Mouse (Mus musculus): ENCODE measurements around the gene Padi4. TPM values are rescaled to one million over a fixed set of nuclear protein-coding genes. Genes with fewer than 3 reads are reported as not detected.
A peak's percentile ranks its signal among the peaks of the same experiment; 100 is the strongest.

Padi4 gene
- polyA plus RNA-seq, 1 experiment from 2014 or later, result 2.2 TPM

DNA sequence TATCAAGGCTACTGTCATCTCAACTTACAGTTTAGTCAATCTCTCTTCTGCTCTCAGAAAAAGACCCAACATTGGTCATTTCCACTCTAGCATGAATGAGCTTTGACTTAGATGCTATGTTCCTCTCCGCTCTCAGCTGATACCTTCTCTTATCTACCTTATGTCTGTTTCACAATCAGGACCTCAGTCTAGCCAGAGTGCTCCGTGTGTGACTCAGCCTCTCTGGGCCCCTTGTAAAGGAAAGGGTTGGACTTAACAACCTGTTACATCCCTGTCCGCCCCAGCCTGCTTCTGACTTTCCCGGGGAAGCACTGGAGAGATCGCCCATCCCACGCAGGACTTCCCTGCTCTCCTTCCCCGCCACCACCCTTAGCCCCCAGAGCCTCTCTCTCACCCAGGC, 18.5 kb upstream of the Padi4 start:
- Histone ChIP-seq H3K4me1 (replicated peaks; ENCODE audit: control insufficient read depth, insufficient read depth, low read length) (no peaks in the 10 kb centered on the region), H3K9me3 (ENCODE audit: control insufficient read depth, low read length) (no peaks in the 10 kb centered on the region), H3K4me2 (ENCODE audit: low read length) (no peak overlapping the region), H3K4me3 (ENCODE audit: low read depth, low read length) (no peak overlapping the region), H3K27me3 (replicated peaks; ENCODE audit: control insufficient read depth, insufficient read depth, low read length) (no peaks in the 10 kb centered on the region), H3K36me3 (ENCODE audit: control insufficient read depth, insufficient read depth, low read length) (no peaks in the 10 kb centered on the region), H3K9ac (ENCODE audit: low read length) (no peak overlapping the region), H3K27ac (ENCODE audit: low read depth) (no peak overlapping the region)
- DNase-seq (ENCODE audit: low spot score) (no peak), ATAC-seq (replicated peaks; ENCODE audit: low FRiP score, low TSS enrichment, low read depth) (no peak)
- WGBS, result 78% methylated on average over 7 of the region's 7 CpGs

DNA sequence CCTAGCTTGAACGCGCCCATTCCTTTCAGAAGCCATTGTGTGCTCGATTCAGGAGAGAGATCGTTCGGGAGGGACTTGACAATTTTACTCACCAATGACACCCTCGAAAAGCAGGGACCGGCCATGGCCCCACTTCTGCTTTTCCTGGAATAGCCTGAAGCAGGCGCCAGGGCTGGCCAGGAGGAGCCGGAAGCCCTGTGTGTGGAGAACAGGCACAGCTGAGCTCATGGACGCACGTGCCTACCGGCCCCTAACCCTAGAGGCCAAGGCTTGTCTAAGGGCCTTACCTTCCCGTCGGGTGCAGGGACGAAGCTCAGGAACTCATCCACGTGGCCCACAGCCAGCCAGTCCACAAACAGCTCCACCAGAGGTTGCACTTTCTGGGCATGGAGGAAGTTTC, 17.0 kb upstream of the Padi4 start:
- Histone ChIP-seq H3K27ac (ENCODE audit: low read depth) (no peak overlapping the region), H3K9ac (ENCODE audit: low read length) (no peak overlapping the region), H3K27me3 (replicated peaks; ENCODE audit: control insufficient read depth, insufficient read depth, low read length) (no peaks in the 10 kb centered on the region), H3K9me3 (ENCODE audit: control insufficient read depth, low read length) (no peaks in the 10 kb centered on the region), H3K4me1 (replicated peaks; ENCODE audit: control insufficient read depth, insufficient read depth, low read length) (no peaks in the 10 kb centered on the region), H3K4me3 (ENCODE audit: low read depth, low read length) (no peak overlapping the region), H3K4me2 (ENCODE audit: low read length) (no peak overlapping the region), H3K36me3 (ENCODE audit: control insufficient read depth, insufficient read depth, low read length) (no peaks in the 10 kb centered on the region)
- DNase-seq (ENCODE audit: low spot score), result no peak
- 79% methylated on average over 16 of the region's 16 CpGs for WGBS
- no peak for ATAC-seq (replicated peaks; ENCODE audit: low FRiP score, low TSS enrichment, low read depth)

DNA sequence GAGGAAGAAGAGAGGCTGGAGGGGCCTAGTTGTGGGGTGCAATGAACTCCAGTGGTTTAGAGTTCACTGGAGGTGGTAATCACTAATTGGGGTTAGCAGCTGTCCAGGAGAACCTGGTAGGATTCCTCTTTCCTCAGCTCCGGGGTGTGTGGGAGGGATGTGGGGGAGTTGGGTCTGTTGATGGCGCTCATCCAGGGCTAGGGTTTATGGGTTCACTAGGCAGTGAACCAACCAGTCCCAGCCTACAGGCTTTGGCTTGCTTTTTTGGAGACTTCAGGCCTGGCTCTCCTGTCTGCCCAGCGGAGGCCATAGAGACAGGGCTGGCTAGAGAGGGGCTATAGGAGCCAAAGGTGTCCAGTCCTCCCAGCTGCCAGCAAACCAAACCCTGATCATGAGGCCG, 15.9 kb upstream of the Padi4 start:
- H3K9ac ChIP-seq (ENCODE audit: low read length), result no peak overlapping the region
- H3K36me3 ChIP-seq (ENCODE audit: control insufficient read depth, insufficient read depth, low read length), result no peaks in the 10 kb centered on the region
- H3K4me2 ChIP-seq (ENCODE audit: low read length), result no peak overlapping the region
- H3K27ac ChIP-seq (ENCODE audit: low read depth), result no peak overlapping the region
- ATAC-seq (replicated peaks; ENCODE audit: low FRiP score, low TSS enrichment, low read depth), result no peak
- no peaks in the 10 kb centered on the region for H3K9me3 ChIP-seq (ENCODE audit: control insufficient read depth, low read length)
- no peak for DNase-seq (ENCODE audit: low spot score)
- no peaks in the 10 kb centered on the region for H3K27me3 ChIP-seq (replicated peaks; ENCODE audit: control insufficient read depth, insufficient read depth, low read length)
- H3K4me1 ChIP-seq (replicated peaks; ENCODE audit: control insufficient read depth, insufficient read depth, low read length), result no peaks in the 10 kb centered on the region
- 84% methylated on average over 4 of the region's 4 CpGs for WGBS
- no peak overlapping the region for H3K4me3 ChIP-seq (ENCODE audit: low read depth, low read length)

DNA sequence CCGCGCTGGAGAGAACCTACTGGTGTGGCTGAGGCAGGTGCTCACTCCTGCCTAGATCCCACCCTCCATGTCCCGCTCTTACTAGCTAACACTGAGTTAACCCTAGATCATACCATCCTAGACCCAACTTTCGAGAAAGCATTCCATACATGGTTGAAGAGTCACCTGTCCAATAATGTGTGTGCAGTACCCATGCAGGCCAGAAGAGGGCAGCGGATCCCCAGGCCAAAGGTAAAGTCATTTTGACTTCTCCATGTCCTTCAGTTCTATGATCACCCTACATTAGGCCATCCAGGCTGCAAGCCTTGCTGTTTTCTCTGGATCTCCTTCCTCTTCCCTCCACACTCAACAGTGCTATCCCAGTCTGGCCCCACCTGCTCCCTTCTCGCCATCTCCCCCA, 14.9 kb upstream of the Padi4 start:
- ATAC-seq (replicated peaks; ENCODE audit: low FRiP score, low TSS enrichment, low read depth), result 0 out of 2 replicates have a peak, but pooled peaks have one; percentile 14
- 44% methylated on average over 6 of the region's 6 CpGs for WGBS

DNA sequence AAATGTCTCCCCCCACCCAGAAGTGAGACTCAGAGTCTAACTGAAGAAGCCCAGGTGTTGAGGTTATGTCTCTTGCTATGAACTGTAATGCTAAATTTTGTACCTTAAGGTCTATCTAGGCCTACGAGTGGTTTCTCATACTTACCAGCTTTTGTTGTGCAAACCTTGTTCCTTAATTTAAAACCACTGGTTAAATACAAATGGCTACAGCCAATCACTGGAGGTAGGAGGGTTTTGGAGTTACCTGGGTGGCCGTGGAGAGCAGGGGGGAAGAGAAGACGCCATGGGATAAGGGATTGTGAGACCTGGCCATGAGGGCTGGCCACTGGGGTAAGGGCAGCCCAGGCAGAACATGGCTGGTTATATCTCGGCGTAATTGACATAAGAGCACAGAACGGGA, 14.2 kb upstream of the Padi4 start:
- H3K9ac ChIP-seq (ENCODE audit: low read length), result no peak overlapping the region
- H3K4me1 ChIP-seq (replicated peaks; ENCODE audit: control insufficient read depth, insufficient read depth, low read length), result no peaks in the 10 kb centered on the region
- no peak for ATAC-seq (replicated peaks; ENCODE audit: low FRiP score, low TSS enrichment, low read depth)
- WGBS, result 82% methylated on average over 6 of the region's 6 CpGs
- DNase-seq (ENCODE audit: low spot score), result no peak
- H3K9me3 ChIP-seq (ENCODE audit: control insufficient read depth, low read length), result 0 out of 2 replicates have a peak, but pooled peaks cover 3% of the 10 kb centered on the region
- no peaks in the 10 kb centered on the region for H3K27me3 ChIP-seq (replicated peaks; ENCODE audit: control insufficient read depth, insufficient read depth, low read length)
- no peak overlapping the region for H3K4me3 ChIP-seq (ENCODE audit: low read depth, low read length)
- H3K36me3 ChIP-seq (ENCODE audit: control insufficient read depth, insufficient read depth, low read length), result no peaks in the 10 kb centered on the region
- H3K27ac ChIP-seq (ENCODE audit: low read depth), result no peak overlapping the region
- H3K4me2 ChIP-seq (ENCODE audit: low read length), result no peak overlapping the region

More for the DNA sequence above, 14.9 kb upstream of the Padi4 start:
- DNase-seq (ENCODE audit: low spot score), result peak; percentile 89
- H3K36me3 ChIP-seq (ENCODE audit: control insufficient read depth, insufficient read depth, low read length), result no peaks in the 10 kb centered on the region
- no peak overlapping the region for H3K27ac ChIP-seq (ENCODE audit: low read depth)
- no peaks in the 10 kb centered on the region for H3K4me1 ChIP-seq (replicated peaks; ENCODE audit: control insufficient read depth, insufficient read depth, low read length)
- H3K4me2 ChIP-seq (ENCODE audit: low read length), result no peak overlapping the region
- H3K9ac ChIP-seq (ENCODE audit: low read length), result no peak overlapping the region
- H3K9me3 ChIP-seq (ENCODE audit: control insufficient read depth, low read length), result 0 out of 2 replicates have a peak, but pooled peaks cover 3% of the 10 kb centered on the region
- no peak overlapping the region for H3K4me3 ChIP-seq (ENCODE audit: low read depth, low read length)
- H3K27me3 ChIP-seq (replicated peaks; ENCODE audit: control insufficient read depth, insufficient read depth, low read length), result no peaks in the 10 kb centered on the region

DNA sequence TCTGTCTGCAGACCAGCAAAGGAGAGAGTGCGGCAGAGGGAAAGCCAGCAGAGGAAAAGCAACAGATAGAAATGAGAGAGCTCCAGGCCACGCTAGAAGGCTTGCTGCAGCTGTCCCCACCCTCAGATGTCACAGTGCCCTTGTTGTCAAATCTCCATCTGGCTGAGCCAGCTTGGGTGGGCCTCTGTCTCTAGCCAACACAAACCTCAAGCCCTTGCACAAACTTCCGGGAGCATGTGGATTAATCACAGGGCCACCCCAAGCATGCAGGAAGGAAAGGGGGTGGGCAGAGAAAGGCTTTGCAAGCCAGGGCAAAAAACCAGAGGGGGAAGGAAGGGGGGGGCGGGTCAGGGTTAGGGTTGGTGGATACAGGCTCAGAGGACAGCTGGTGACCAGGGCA, 13.4 kb upstream of the Padi4 start:
- H3K36me3 ChIP-seq (ENCODE audit: control insufficient read depth, insufficient read depth, low read length), result no peaks in the 10 kb centered on the region
- H3K9me3 ChIP-seq (ENCODE audit: control insufficient read depth, low read length), result 0 out of 2 replicates have a peak, but pooled peaks cover 3% of the 10 kb centered on the region
- H3K4me3 ChIP-seq (ENCODE audit: low read depth, low read length), result no peak overlapping the region
- H3K4me2 ChIP-seq (ENCODE audit: low read length), result no peak overlapping the region
- WGBS, result 56% methylated on average over 3 of the region's 4 CpGs
- DNase-seq (ENCODE audit: low spot score), result no peak
- H3K9ac ChIP-seq (ENCODE audit: low read length), result no peak overlapping the region
- ATAC-seq (replicated peaks; ENCODE audit: low FRiP score, low TSS enrichment, low read depth), result no peak
- H3K4me1 ChIP-seq (replicated peaks; ENCODE audit: control insufficient read depth, insufficient read depth, low read length), result no peaks in the 10 kb centered on the region
- no peaks in the 10 kb centered on the region for H3K27me3 ChIP-seq (replicated peaks; ENCODE audit: control insufficient read depth, insufficient read depth, low read length)
- H3K27ac ChIP-seq (ENCODE audit: low read depth), result no peak overlapping the region

DNA sequence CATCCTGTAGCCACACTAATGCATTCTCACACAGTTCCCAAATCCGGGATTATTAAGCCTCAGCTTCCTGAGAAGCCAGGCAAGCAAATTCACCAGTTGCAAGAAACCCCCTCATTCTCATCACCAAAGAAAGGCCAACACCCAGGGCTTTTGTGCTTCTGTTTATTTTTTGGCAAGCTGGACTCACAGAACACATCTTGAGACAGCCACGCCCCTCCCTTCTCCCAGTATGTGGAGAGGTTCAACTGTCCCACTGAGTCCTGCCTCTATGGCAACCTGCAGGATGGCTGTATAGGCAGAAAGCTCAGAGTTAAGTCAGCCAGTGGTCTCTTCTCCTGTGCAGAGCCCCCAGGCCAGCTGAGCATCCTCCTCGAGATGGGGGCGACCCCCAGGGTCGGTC, 11.2 kb upstream of the Padi4 start:
- 89% methylated on average over 5 of the region's 5 CpGs for WGBS
- no peaks in the 10 kb centered on the region for H3K36me3 ChIP-seq (ENCODE audit: control insufficient read depth, insufficient read depth, low read length)
- no peaks in the 10 kb centered on the region for H3K4me1 ChIP-seq (replicated peaks; ENCODE audit: control insufficient read depth, insufficient read depth, low read length)
- H3K4me3 ChIP-seq (ENCODE audit: low read depth, low read length), result no peak overlapping the region
- H3K27me3 ChIP-seq (replicated peaks; ENCODE audit: control insufficient read depth, insufficient read depth, low read length), result no peaks in the 10 kb centered on the region
- DNase-seq (ENCODE audit: low spot score) (no peak), ATAC-seq (replicated peaks; ENCODE audit: low FRiP score, low TSS enrichment, low read depth) (no peak)
- no peak overlapping the region for H3K4me2 ChIP-seq (ENCODE audit: low read length)
- H3K9ac ChIP-seq (ENCODE audit: low read length), result no peak overlapping the region
- 0 out of 2 replicates have a peak, but pooled peaks cover 3% of the 10 kb centered on the region for H3K9me3 ChIP-seq (ENCODE audit: control insufficient read depth, low read length)
- H3K27ac ChIP-seq (ENCODE audit: low read depth), result no peak overlapping the region

DNA sequence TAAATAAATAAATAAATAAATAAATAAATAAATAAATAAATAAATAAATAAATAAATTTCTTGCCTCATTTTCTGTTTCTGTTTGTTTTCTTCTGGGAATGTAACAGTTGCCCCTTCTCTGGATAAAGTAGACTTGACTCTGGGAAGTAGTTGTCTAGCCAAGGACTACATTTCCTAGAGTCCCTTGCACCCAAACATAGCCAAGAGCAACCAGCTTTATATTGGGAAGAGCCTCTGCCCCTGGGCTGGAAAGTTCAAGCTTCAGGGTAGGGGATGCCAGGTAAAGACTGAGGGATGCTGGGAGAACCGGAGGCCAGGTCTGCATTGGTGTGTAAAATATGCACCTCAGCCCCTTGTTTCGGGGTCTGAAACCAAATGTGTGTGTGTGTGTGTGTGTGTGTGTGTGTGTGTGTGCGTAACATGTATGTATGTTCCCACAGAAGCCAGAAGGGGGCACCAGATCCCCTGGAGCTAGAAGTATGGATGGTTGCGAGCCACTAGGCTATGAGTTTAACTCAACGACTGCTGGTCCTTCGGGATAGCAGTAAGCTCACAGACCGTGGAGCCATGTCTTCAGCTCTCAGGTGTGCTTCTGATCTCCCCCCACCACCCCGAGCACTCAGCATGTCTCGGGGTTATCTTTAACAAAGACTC, 10.4 kb upstream of the Padi4 start:
- Histone ChIP-seq H3K27me3 (replicated peaks; ENCODE audit: control insufficient read depth, insufficient read depth, low read length) (no peaks in the 10 kb centered on the region), H3K9ac (ENCODE audit: low read length) (no peak overlapping the region), H3K27ac (ENCODE audit: low read depth) (no peak overlapping the region), H3K4me2 (ENCODE audit: low read length) (no peak overlapping the region), H3K4me3 (ENCODE audit: low read depth, low read length) (no peak overlapping the region), H3K4me1 (replicated peaks; ENCODE audit: control insufficient read depth, insufficient read depth, low read length) (no peaks in the 10 kb centered on the region), H3K9me3 (ENCODE audit: control insufficient read depth, low read length) (0 out of 2 replicates have a peak, but pooled peaks cover 3% of the 10 kb centered on the region), H3K36me3 (ENCODE audit: control insufficient read depth, insufficient read depth, low read length) (no peaks in the 10 kb centered on the region)
- DNase-seq (ENCODE audit: low spot score) (no peak), ATAC-seq (replicated peaks; ENCODE audit: low FRiP score, low TSS enrichment, low read depth) (no peak)
- 95% methylated on average over 9 of the region's 9 CpGs for WGBS

DNA sequence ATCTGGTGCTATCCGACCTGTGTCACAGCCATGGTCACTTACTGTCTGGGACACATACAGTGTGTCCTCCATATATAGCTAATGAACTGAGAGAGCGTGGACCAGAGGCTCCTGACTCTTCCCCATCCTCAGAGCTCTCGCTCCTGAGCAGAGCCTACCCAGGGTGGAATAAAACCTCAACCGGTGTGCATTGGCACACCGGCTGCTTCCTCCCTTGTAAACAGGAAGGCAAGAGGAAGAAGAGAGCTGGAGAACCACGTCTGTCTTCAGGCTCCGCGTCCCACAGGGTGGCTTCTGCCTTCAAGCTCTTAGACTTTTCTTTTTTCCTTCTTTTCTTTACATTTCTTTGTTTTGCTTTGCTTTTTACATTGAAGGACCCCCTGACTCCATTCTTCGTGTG, 8.8 kb upstream of the Padi4 start:
- WGBS, result 91% methylated on average over 9 of the region's 9 CpGs
- Histone ChIP-seq H3K4me2 (ENCODE audit: low read length) (no peak overlapping the region), H3K27me3 (replicated peaks; ENCODE audit: control insufficient read depth, insufficient read depth, low read length) (no peaks in the 10 kb centered on the region), H3K27ac (ENCODE audit: low read depth) (no peak overlapping the region), H3K36me3 (ENCODE audit: control insufficient read depth, insufficient read depth, low read length) (no peaks in the 10 kb centered on the region), H3K9me3 (ENCODE audit: control insufficient read depth, low read length) (0 out of 2 replicates have a peak, but pooled peaks cover 3% of the 10 kb centered on the region), H3K4me3 (ENCODE audit: low read depth, low read length) (no peak overlapping the region), H3K4me1 (replicated peaks; ENCODE audit: control insufficient read depth, insufficient read depth, low read length) (no peaks in the 10 kb centered on the region), H3K9ac (ENCODE audit: low read length) (no peak overlapping the region)
- DNase-seq (ENCODE audit: low spot score), result no peak
- no peak for ATAC-seq (replicated peaks; ENCODE audit: low FRiP score, low TSS enrichment, low read depth)
